Mouse (Mus musculus) MEL (cell line): Measurements from ENCODE around the gene Tspan18. TPM values are rescaled to one million over a fixed set of nuclear protein-coding genes. Genes with fewer than 3 reads are reported as not detected.

Source experiments
- DNase-seq: peaks from one replicate; pipeline ENCODE4 v3.0.0; 2011; ENCODE audit warnings: low read depth, low spot score
- H3K27ac ChIP-seq: 2 replicates; pipeline ENCODE4 v1.5.1; 2012; ENCODE audit warnings: low read depth, mild to moderate bottlenecking, control low read depth, low read length, moderate library complexity; ENCODE audit not compliant: control insufficient read depth
- H3K27me3 ChIP-seq, 2 experiments: fragments of 150-350 bp in 1 of 2; sonication (generic) in 1 of 2; 2 replicates each; pipeline ENCODE4 v1.6.1; 2012; ENCODE audit warnings: low read length in 2 of 2, mild to moderate bottlenecking in 2 of 2, improper control_type of control experiment in 1 of 2, moderate library complexity in 1 of 2; ENCODE audit not compliant: insufficient read depth in 2 of 2, control insufficient read depth in 1 of 2
- H3K36me3 ChIP-seq, 2 experiments: 2 replicates each; pipeline ENCODE4 v1.6.1; 2012 to 2014; ENCODE audit warnings: low read length in 2 of 2, improper control_type of control experiment in 1 of 2, inconsistent platforms in 1 of 2, mild to moderate bottlenecking in 1 of 2; ENCODE audit not compliant: insufficient read depth in 2 of 2, control insufficient read depth in 1 of 2
- H3K4me1 ChIP-seq, 2 experiments: fragments of 150-350 bp in 1 of 2; sonication (generic) in 1 of 2; 2 replicates each; pipeline ENCODE4 v1.6.1; 2012; ENCODE audit warnings: low read length in 2 of 2, improper control_type of control experiment in 1 of 2, mild to moderate bottlenecking in 1 of 2; ENCODE audit not compliant: insufficient read depth in 2 of 2, control insufficient read depth in 1 of 2
- H3K4me3 ChIP-seq, 2 experiments: fragments of 150-350 bp in 1 of 2; sonication (generic) in 1 of 2; 2 replicates each; pipeline ENCODE4 v1.5.1; 2012; ENCODE audit warnings: low read depth in 2 of 2, low read length in 2 of 2, mild to moderate bottlenecking in 2 of 2, moderate library complexity in 2 of 2, control low read depth in 1 of 2, improper control_type of control experiment in 1 of 2; ENCODE audit not compliant: control insufficient read depth in 1 of 2, insufficient read depth in 1 of 2
- H3K79me2 ChIP-seq: 2 replicates; pipeline ENCODE4 v1.6.1; 2012; ENCODE audit warnings: mild to moderate bottlenecking, low read length, moderate library complexity; ENCODE audit not compliant: control insufficient read depth, poor library complexity, insufficient read depth
- H3K9ac ChIP-seq: 2 replicates; pipeline ENCODE4 v1.6.1; 2012; ENCODE audit warnings: low read depth, mild to moderate bottlenecking, control low read depth, low read length, moderate library complexity; ENCODE audit not compliant: control insufficient read depth, poor library complexity, severe bottlenecking
- H3K9me3 ChIP-seq: fragments of 150-350 bp; sonication (generic); replicated peaks from 2 replicates; pipeline ENCODE4 v1.6.1; 2012; ENCODE audit warnings: mild to moderate bottlenecking, low read length, improper control_type of control experiment, moderate library complexity; ENCODE audit not compliant: insufficient read depth
- CHD2 ChIP-seq: IDR thresholded peaks from 2 replicates; pipeline ENCODE4 v1.6.1; 2011; ENCODE audit warnings: low read length, improper control_type of control experiment
- CTCF ChIP-seq, 3 experiments: IDR thresholded peaks in 2 of 3; conservative IDR thresholded peaks in 1 of 3; 2 replicates each; pipeline ENCODE4 v1.5.1; 2011 to 2012; ENCODE audit warnings: low read length in 3 of 3, low read depth in 2 of 3, mild to moderate bottlenecking in 2 of 3, improper control_type of control experiment in 1 of 3, inconsistent platforms in 1 of 3, mixed read lengths in 1 of 3, moderate library complexity in 1 of 3; ENCODE audit not compliant: control insufficient read depth in 1 of 3, insufficient read depth in 1 of 3, poor library complexity in 1 of 3, severe bottlenecking in 1 of 3
- E2F4 ChIP-seq: IDR thresholded peaks from 2 replicates; pipeline ENCODE4 v1.6.1; 2011; ENCODE audit warnings: low read depth, low read length, improper control_type of control experiment, borderline replicate concordance
- GATA1 ChIP-seq: IDR thresholded peaks from 2 replicates; pipeline ENCODE4 v1.6.1; 2011; ENCODE audit warnings: low read depth, low read length, improper control_type of control experiment
- KAT2A ChIP-seq: conservative IDR thresholded peaks from 2 replicates; pipeline ENCODE4 v1.6.1; 2012; ENCODE audit warnings: low read depth, low read length, improper control_type of control experiment, inconsistent platforms
- MAZ ChIP-seq: IDR thresholded peaks from 2 replicates; pipeline ENCODE4 v1.6.1; 2012; ENCODE audit warnings: low read depth, mild to moderate bottlenecking, inconsistent platforms, low read length, improper control_type of control experiment
- MXI1 ChIP-seq: IDR thresholded peaks from 2 replicates; pipeline ENCODE4 v1.6.1; 2011; ENCODE audit warnings: mild to moderate bottlenecking, low read depth, low read length, improper control_type of control experiment
- MYB ChIP-seq: IDR thresholded peaks from 2 replicates; pipeline ENCODE4 v1.6.1; 2011; ENCODE audit warnings: mild to moderate bottlenecking, low read depth, low read length, improper control_type of control experiment
- NELFE ChIP-seq: IDR thresholded peaks from 2 replicates; pipeline ENCODE4 v1.6.1; 2011; ENCODE audit warnings: low read depth, low read length, improper control_type of control experiment
- NRF1 ChIP-seq: IDR thresholded peaks from 2 replicates; pipeline ENCODE4 v1.6.1; 2014; ENCODE audit warnings: low read depth, mild to moderate bottlenecking, inconsistent platforms, low read length, improper control_type of control experiment, moderate library complexity; ENCODE audit not compliant: poor library complexity, insufficient read depth, severe bottlenecking
- RAD21 ChIP-seq: IDR thresholded peaks from 2 replicates; pipeline ENCODE4 v1.6.1; 2011; ENCODE audit warnings: mild to moderate bottlenecking, low read depth, low read length, improper control_type of control experiment
- RCOR1 ChIP-seq: IDR thresholded peaks from 2 replicates; pipeline ENCODE4 v1.6.1; 2012; ENCODE audit warnings: low read depth, mild to moderate bottlenecking, inconsistent platforms, low read length, improper control_type of control experiment
- TCF12 ChIP-seq: IDR thresholded peaks from 2 replicates; pipeline ENCODE4 v1.6.1; 2014; ENCODE audit warnings: low read depth, mild to moderate bottlenecking, inconsistent platforms, low read length, improper control_type of control experiment, moderate library complexity
- UBTF ChIP-seq: IDR thresholded peaks from 2 replicates; pipeline ENCODE4 v1.6.1; 2012; ENCODE audit warnings: low read depth, mild to moderate bottlenecking, inconsistent platforms, low read length, improper control_type of control experiment, moderate library complexity, borderline replicate concordance; ENCODE audit not compliant: insufficient read depth
- USF1 ChIP-seq: IDR thresholded peaks from 2 replicates; pipeline ENCODE4 v1.6.1; 2014; ENCODE audit warnings: low read depth, mild to moderate bottlenecking, inconsistent platforms, low read length, improper control_type of control experiment, moderate library complexity
- USF2 ChIP-seq, 2 experiments: IDR thresholded peaks; 2 replicates each; pipeline ENCODE4 v1.6.1; 2011 to 2012; ENCODE audit warnings: improper control_type of control experiment in 2 of 2, low read length in 2 of 2, borderline replicate concordance in 1 of 2, inconsistent platforms in 1 of 2, low read depth in 1 of 2, mild to moderate bottlenecking in 1 of 2; ENCODE audit not compliant: insufficient read depth in 1 of 2
- ZMIZ1 ChIP-seq: IDR thresholded peaks from 2 replicates; pipeline ENCODE4 v1.6.1; 2012; ENCODE audit warnings: low read depth, mild to moderate bottlenecking, inconsistent platforms, low read length, improper control_type of control experiment, moderate library complexity
- ZNF384 ChIP-seq: IDR thresholded peaks from 2 replicates; pipeline ENCODE4 v1.6.1; 2012; ENCODE audit warnings: low read depth, mild to moderate bottlenecking, inconsistent platforms, low read length, improper control_type of control experiment
- polyA plus RNA-seq, 2 experiments: library from polyadenylated mRNA; stranded (reverse) in 1 of 2; unstranded in 1 of 2; fragments of >175 nt in 1 of 2; fragments of >200 nt in 1 of 2; gene quantifications; 2 replicates each; pipeline versions ENCODE4 v1.2.1 to v1.2.4; 2012; ENCODE audit warnings: low replicate concordance in 2 of 2, low read depth in 1 of 2; ENCODE audit not compliant: insufficient read length in 2 of 2, insufficient read depth in 1 of 2, missing spikeins in 1 of 2
- total RNA-seq: library from RNA; depleted of rRNA; stranded (reverse); fragments of 300-350 nt; gene quantifications from 2 replicates; pipeline ENCODE4 v1.2.3, GENCODE M21; 2012

Tspan18 gene
- total and polyA plus RNA-seq, 3 experiments, result 2.2 to 4.4 TPM; not detected in 1

GRCm38 (mm10) chr2:93177668-93178312 lies 156.5 kb downstream of the Tspan18 start:
- no peaks in the 10 kb centered on the region for H3K9me3 ChIP-seq
- H3K79me2 ChIP-seq, result no peaks in the 10 kb centered on the region
- DNase-seq, result no peak
- H3K27ac ChIP-seq, result no peak overlapping the region
- no peaks in the 10 kb centered on the region for H3K36me3 ChIP-seq
- no peak overlapping the region for H3K4me3 ChIP-seq
- 0 out of 4 replicates have a peak, but pooled peaks cover 0 to 4% of the 10 kb centered on the region in 2 experiments for H3K4me1 ChIP-seq
- peaks cover 2 to 9% of the 10 kb centered on the region in 2 experiments; a peak in 3 of 4 replicates for H3K27me3 ChIP-seq
- TF ChIP-seq KAT2A (no peak), MYB (no peak), TCF12 (no peak), USF2 (IDR thresholded peaks at IDR 0.05; ENCODE audit: borderline replicate concordance in 1 of 2, insufficient read depth in 1 of 2, low read depth in 1 of 2, low read length in 2 of 2) (no peak), ZNF384 (no peak), USF1 (no peak), UBTF (no peak), CHD2 (no peak), RAD21 (no peak), MAZ (no peak), CTCF (IDR thresholded peaks at IDR 0.05 in 2 of 3, conservative IDR thresholded peaks at IDR 0.05 in 1 of 3; ENCODE audit: control insufficient read depth in 1 of 3, insufficient read depth in 1 of 3, low read depth in 2 of 3, low read length in 3 of 3, poor library complexity in 1 of 3, severe bottlenecking in 1 of 3) (no peak), NRF1 (no peak)
- no peak overlapping the region for H3K9ac ChIP-seq

- no peak for DNase-seq
- Histone ChIP-seq H3K9me3 (no peaks in the 10 kb centered on the region), H3K9ac (no peak overlapping the region), H3K4me1 (0 out of 4 replicates have a peak, but pooled peaks cover 0 to 4% of the 10 kb centered on the region in 2 experiments), H3K36me3 (no peaks in the 10 kb centered on the region), H3K79me2 (no peaks in the 10 kb centered on the region), H3K27me3 (peaks cover 2 to 11% of the 10 kb centered on the region in 2 experiments; a peak in 3 of 4 replicates), H3K27ac (no peak overlapping the region), H3K4me3 (no peak overlapping the region)
- no peak for TF ChIP-seq UBTF
- TF ChIP-seq NELFE, result no peak
- no peak for TF ChIP-seq GATA1
- TF ChIP-seq MXI1, result no peak
- TF ChIP-seq RCOR1, result no peak
- TF ChIP-seq E2F4, result no peak
- TF ChIP-seq ZMIZ1, result no peak
Measured at GRCm38 (mm10) chr2:93176871-93177667, 157.2 kb downstream of the Tspan18 start.
